Mouse (Mus musculus) liver, adult 2 months (tissue): ENCODE measurements at regions not wholly inside any gene's neighbourhood (a gene's known extent, or its start where the extent isn't known, plus 50 kb on each side); places are given as distances from the start of the nearest gene placed in this dataset.

Source experiments
- CTCF ChIP-seq: fragments of 200-500 bp; IDR thresholded peaks from 2 replicates; pipeline ENCODE4 v1.5.1; 2011; ENCODE audit warnings: low read depth, low read length, control low read depth
- POLR2A ChIP-seq: fragments of 200-500 bp; IDR thresholded peaks from 2 replicates; pipeline ENCODE4 v1.6.1; 2011; ENCODE audit warnings: low read length, control low read depth; ENCODE audit not compliant: insufficient read depth; ENCODE audit errors: extremely low read depth

DNA sequence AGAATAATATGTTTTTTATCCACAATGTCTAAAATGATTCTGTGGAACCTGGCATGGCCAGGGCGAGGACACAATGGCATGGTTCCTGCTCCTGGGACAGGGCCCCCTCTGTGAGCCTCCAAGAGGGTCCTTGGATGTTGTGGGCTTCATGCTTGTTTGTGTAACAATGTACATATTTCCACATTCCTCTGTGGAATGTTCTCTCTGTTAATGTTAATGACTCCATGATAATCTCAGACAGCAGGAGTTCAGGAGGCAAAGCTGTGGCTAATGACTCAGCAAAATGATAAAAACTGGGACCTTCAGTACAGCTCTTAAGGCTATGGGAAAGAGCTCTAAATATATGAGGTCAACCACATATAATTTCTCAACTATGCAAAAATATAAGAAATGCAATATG, 858.3 kb upstream of the Slitrk1 start:
- TF ChIP-seq CTCF (no peak), POLR2A (no peak)
